Mouse (Mus musculus) forebrain, embryonic 13.5 days (tissue): Measurements from ENCODE around the gene Rps11. TPM values are rescaled to one million over a fixed set of nuclear protein-coding genes. Genes with fewer than 3 reads are reported as not detected.

Source experiments
- ATAC-seq: fragments of 200-750 bp; cut with Nextera tagmentation; 2 replicates; pipeline ENCODE4 v1.8.0; 2017
- H3K27ac ChIP-seq: fragments of 300-500 bp; sonication (generic); 2 replicates; pipeline ENCODE4 v1.5.1; 2015; ENCODE audit warnings: inconsistent platforms, mild to moderate bottlenecking, moderate library complexity
- H3K27me3 ChIP-seq: fragments of 300-500 bp; sonication (generic); 2 replicates; pipeline ENCODE4 v1.6.1; 2015; ENCODE audit warnings: mild to moderate bottlenecking, inconsistent platforms
- H3K36me3 ChIP-seq: fragments of 300-500 bp; sonication (generic); 2 replicates; pipeline ENCODE4 v1.6.1; 2015; ENCODE audit warnings: mild to moderate bottlenecking, inconsistent platforms; ENCODE audit not compliant: poor library complexity, severe bottlenecking
- H3K4me1 ChIP-seq: fragments of 300-500 bp; sonication (generic); 2 replicates; pipeline ENCODE4 v1.6.1; 2015; ENCODE audit warnings: inconsistent platforms
- H3K4me2 ChIP-seq: fragments of 300-500 bp; sonication (generic); 2 replicates; pipeline ENCODE4 v1.6.1; 2015; ENCODE audit warnings: inconsistent platforms, mild to moderate bottlenecking, moderate library complexity
- H3K4me3 ChIP-seq: fragments of 300-500 bp; sonication (generic); 2 replicates; pipeline ENCODE4 v1.5.1; 2015; ENCODE audit warnings: mild to moderate bottlenecking, inconsistent platforms
- H3K9ac ChIP-seq: fragments of 300-500 bp; sonication (generic); 2 replicates; pipeline ENCODE4 v1.6.1; 2015; ENCODE audit warnings: mild to moderate bottlenecking, inconsistent platforms
- H3K9me3 ChIP-seq: fragments of 300-500 bp; sonication (generic); replicated peaks from 2 replicates; pipeline ENCODE4 v1.6.1; 2016; ENCODE audit warnings: inconsistent platforms
- WGBS: fragments of 180-500 bp; shearing (Covaris S2); methylation state at CpG from one replicate; pipeline ENCODE4 v1.1.7; 2015; 5-methylcytosine and 5-hydroxymethylcytosine counted together
- polyA plus RNA-seq: library from polyadenylated mRNA; unstranded; fragments of >200 nt; fragmentation: Nextera tagmentation; extraction: Ambion mirVana; gene quantifications from 2 replicates; pipeline ENCODE4 v1.2.1, GENCODE M21; 2015

Gene Rps11
- polyA plus RNA-seq, 1 experiment from 2014 or later, result 1,406 TPM

- WGBS, result 85% methylated on average over 1 of the region's 1 CpGs
- H3K27me3 ChIP-seq, result peaks cover 23% of the 10 kb centered on the region
- H3K27ac ChIP-seq, result no peak overlapping the region
- H3K4me2 ChIP-seq, result no peak overlapping the region
- H3K9ac ChIP-seq, result no peak overlapping the region
- no peaks in the 10 kb centered on the region for H3K9me3 ChIP-seq
- no peak for ATAC-seq
- H3K4me1 ChIP-seq, result peaks cover 6% of the 10 kb centered on the region; the same call in 1 of the 2 replicates
- peaks cover 17% of the 10 kb centered on the region; the same call in 1 of the 2 replicates for H3K36me3 ChIP-seq
- H3K4me3 ChIP-seq, result no peak overlapping the region
These were observed 14.2 kb upstream of the Rps11 start for GRCm38 (mm10) chr7:45138403-45138802.

GRCm38 (mm10) chr7:45137171-45138006 lies 13.2 kb upstream of the Rps11 start:
- H3K9ac ChIP-seq, result no peak overlapping the region
- peaks cover 23% of the 10 kb centered on the region for H3K27me3 ChIP-seq
- H3K36me3 ChIP-seq, result peaks cover 10% of the 10 kb centered on the region; the same call in 1 of the 2 replicates
- 82% methylated on average over 12 of the region's 12 CpGs for WGBS
- no peak for ATAC-seq
- peaks cover 6% of the 10 kb centered on the region; the same call in 1 of the 2 replicates for H3K4me1 ChIP-seq
- no peak overlapping the region for H3K4me3 ChIP-seq
- H3K4me2 ChIP-seq, result no peak overlapping the region
- no peaks in the 10 kb centered on the region for H3K9me3 ChIP-seq
- no peak overlapping the region for H3K27ac ChIP-seq

GRCm38 (mm10) chr7:45135993-45136567 lies 11.8 kb upstream of the Rps11 start, which contains the start of the genes Gm45713 and Flt3l:
Gm45713 (minus strand) TSS chr7:45136231.
Flt3l (minus strand) TSS chr7:45136432.
- peaks cover 23% of the 10 kb centered on the region for H3K27me3 ChIP-seq
- peak within 1 kb of the TSS; percentile 44 for H3K4me3 ChIP-seq
- H3K4me2 ChIP-seq, result peak within 1 kb of the TSS; percentile 67
- no peaks in the 10 kb centered on the region for H3K36me3 ChIP-seq
- peaks cover 6% of the 10 kb centered on the region; the same call in 1 of the 2 replicates for H3K4me1 ChIP-seq
- 2% methylated on average over 27 of the region's 29 CpGs for WGBS
- no peak within 1 kb of the TSS for H3K27ac ChIP-seq
- ATAC-seq, result peak; percentile 87
- H3K9me3 ChIP-seq, result no peaks in the 10 kb centered on the region
- H3K9ac ChIP-seq, result peak within 1 kb of the TSS; percentile 59

- H3K27ac ChIP-seq, result no peak overlapping the region
- no peak overlapping the region; the same call in 1 of the 2 replicates for H3K4me3 ChIP-seq
- H3K4me1 ChIP-seq, result peaks cover 6% of the 10 kb centered on the region; the same call in 1 of the 2 replicates
- no peaks in the 10 kb centered on the region for H3K9me3 ChIP-seq
- H3K9ac ChIP-seq, result peak overlapping the region; percentile 59; the same call in 1 of the 2 replicates
- H3K36me3 ChIP-seq, result no peaks in the 10 kb centered on the region
- H3K27me3 ChIP-seq, result peaks cover 23% of the 10 kb centered on the region
- peak overlapping the region; percentile 67; the same call in 1 of the 2 replicates for H3K4me2 ChIP-seq
- 0 out of 2 replicates have a peak, but pooled peaks have one; percentile 6 for ATAC-seq
- WGBS, result 69% methylated on average over 3 of the region's 3 CpGs
These were observed 11.1 kb upstream of the Rps11 start for GRCm38 (mm10) chr7:45135370-45135769.

DNA sequence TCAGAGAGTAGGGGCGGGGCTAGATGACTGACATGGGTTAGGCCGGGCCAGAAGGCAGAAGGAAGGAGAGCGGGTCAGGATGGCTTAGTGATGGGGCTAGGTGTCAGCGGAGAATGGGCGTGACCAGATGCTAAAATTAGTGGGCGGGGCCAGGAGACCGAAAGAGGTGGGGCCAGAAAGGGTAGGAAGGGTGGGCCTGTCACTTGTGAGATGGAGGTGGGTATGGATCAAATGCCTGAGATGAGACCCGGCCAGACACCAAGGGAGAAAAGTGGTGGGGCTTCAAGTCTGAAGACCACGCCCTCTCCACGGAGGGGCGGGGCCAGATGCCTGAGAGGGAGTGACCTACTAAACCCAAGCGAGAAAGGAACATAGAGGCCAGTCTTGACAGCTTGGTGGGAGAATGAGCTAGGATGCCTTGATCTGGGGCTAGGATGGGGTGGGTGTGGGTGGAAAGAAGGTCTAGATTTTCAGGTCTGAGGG lies 10.3 kb upstream of the Rps11 start:
- Histone ChIP-seq H3K4me3 (no peak overlapping the region), H3K36me3 (no peaks in the 10 kb centered on the region), H3K4me1 (peaks cover 10% of the 10 kb centered on the region), H3K9me3 (no peaks in the 10 kb centered on the region), H3K27me3 (peaks cover 23% of the 10 kb centered on the region), H3K9ac (no peak overlapping the region), H3K4me2 (no peak overlapping the region), H3K27ac (no peak overlapping the region)
- ATAC-seq, result no peak
- 10% methylated on average over 12 of the region's 12 CpGs for WGBS

DNA sequence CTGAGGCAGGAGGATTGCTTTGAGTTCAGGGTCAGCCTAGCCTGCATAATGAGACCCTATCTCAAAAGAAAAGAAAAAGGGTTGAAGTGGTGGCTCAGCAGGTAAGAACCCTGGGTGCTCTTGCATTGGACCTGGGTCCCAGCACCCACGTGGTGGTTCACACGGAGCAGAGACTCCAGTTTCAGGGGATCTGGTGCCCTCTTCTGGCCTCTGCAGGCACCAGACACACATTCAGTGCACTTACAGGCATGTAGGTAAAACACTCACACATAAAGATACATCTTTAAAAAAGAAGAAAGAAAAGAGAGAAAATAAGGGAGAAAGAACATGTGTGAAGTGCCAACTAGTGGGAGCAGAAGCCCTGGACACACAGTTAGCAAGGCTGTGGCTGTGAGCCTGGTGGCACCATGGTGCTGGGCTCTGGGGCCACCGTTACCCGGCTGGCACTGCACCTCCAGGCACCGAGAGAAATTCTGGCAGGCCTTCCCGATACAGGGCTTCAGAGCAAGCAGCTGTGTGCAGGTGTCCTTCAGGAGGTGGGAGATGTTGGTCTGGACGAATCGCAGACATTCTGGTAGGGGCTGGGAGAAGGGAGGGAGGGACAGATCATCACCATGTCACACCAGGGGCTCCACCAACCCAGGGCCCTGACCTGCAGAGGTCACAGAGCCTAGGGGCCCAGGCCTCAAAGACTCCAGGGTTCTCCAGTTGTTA lies 9.4 kb upstream of the Rps11 start:
- Histone ChIP-seq H3K4me2 (no peak overlapping the region), H3K4me3 (no peak overlapping the region), H3K36me3 (no peaks in the 10 kb centered on the region), H3K27me3 (peaks cover 23% of the 10 kb centered on the region), H3K9me3 (no peaks in the 10 kb centered on the region), H3K27ac (no peak overlapping the region), H3K4me1 (peaks cover 14% of the 10 kb centered on the region), H3K9ac (no peak overlapping the region)
- no peak for ATAC-seq
- WGBS, result 77% methylated on average over 8 of the region's 8 CpGs

DNA sequence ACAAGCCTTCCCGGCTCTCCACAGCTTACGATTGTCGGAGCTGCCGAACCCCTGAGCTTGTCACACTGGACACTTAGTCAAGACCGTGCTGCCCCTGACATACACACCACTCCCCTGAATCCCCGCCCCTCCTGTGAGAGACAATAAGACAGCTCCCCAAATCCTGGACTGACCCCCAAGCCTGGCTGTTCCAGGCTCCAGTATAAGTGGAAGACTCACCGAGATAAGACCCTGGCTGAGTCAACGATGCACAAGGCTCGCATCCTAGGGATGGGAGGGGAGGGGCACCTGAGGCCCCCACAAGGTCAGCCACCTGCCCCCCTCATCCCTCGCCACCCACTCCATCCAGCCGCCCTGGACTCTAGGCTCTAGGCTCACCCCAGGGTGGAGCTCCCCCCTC lies 7.6 kb upstream of the Rps11 start:
- peaks cover 24% of the 10 kb centered on the region for H3K4me1 ChIP-seq
- 82% methylated on average over 11 of the region's 11 CpGs for WGBS
- peaks cover 6% of the 10 kb centered on the region for H3K36me3 ChIP-seq
- no peak overlapping the region for H3K4me2 ChIP-seq
- H3K9me3 ChIP-seq, result no peaks in the 10 kb centered on the region
- no peak overlapping the region for H3K27ac ChIP-seq
- peaks cover 18% of the 10 kb centered on the region for H3K27me3 ChIP-seq
- no peak overlapping the region for H3K4me3 ChIP-seq
- H3K9ac ChIP-seq, result 0 out of 2 replicates have a peak overlapping the region, but pooled peaks have one; percentile 8
- ATAC-seq, result no peak

DNA sequence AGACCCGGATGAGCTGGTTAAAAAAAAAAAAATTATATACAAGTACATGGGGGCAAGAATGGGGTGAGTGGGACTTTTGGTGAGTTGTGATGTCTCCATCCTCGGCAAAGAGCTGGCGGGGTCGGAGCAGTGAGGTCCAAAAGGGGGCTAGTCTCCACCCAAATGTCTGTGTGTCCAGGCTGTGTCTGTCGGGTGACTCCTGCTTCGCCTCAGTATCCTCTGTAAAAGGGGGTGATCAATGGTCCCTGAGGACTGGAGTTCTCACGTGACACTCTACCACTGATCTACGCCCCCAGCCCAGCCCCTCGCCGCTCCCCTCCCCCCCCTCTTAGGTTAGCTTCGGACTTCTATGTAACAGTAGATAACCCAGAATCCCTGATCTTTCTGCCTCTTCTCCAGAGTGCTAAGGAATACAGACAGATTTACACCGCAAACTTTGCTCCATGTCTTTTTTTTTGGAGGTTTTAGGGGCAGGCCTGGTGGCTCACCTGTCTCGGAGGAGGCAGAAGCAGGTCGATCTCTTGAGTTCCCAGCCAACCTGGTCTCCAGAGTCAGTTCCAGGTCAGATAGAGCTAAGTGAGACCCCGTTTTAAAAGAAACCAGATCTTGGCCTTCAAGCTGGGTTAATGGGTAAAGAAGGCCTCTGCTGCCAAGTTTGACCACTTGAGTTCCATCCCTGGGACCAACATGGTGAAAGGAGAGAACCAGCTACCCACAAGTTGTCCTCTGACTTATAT lies 5.7 kb upstream of the Rps11 start:
- Histone ChIP-seq H3K4me1 (peaks cover 33% of the 10 kb centered on the region), H3K9me3 (no peaks in the 10 kb centered on the region), H3K27ac (peak overlapping the region; percentile 93), H3K27me3 (peaks cover 7% of the 10 kb centered on the region), H3K36me3 (peaks cover 25% of the 10 kb centered on the region), H3K4me2 (peak overlapping the region; percentile 64), H3K9ac (peak overlapping the region; percentile 77), H3K4me3 (peak overlapping the region; percentile 82)
- no peak for ATAC-seq
- 64% methylated on average over 15 of the region's 15 CpGs for WGBS

GRCm38 (mm10) chr7:45129318-45129717 lies 5.1 kb upstream of the Rps11 start:
- Histone ChIP-seq H3K27me3 (peaks cover under 1% of the 10 kb centered on the region; the same call in 1 of the 2 replicates), H3K4me1 (peaks cover 37% of the 10 kb centered on the region), H3K4me3 (peak overlapping the region; percentile 82), H3K27ac (peak overlapping the region; percentile 93), H3K9me3 (no peaks in the 10 kb centered on the region), H3K36me3 (peaks cover 26% of the 10 kb centered on the region), H3K4me2 (peak overlapping the region; percentile 64), H3K9ac (peak overlapping the region; percentile 77)
- WGBS, result 1% methylated on average over 17 of the region's 17 CpGs
- ATAC-seq, result no peak

DNA sequence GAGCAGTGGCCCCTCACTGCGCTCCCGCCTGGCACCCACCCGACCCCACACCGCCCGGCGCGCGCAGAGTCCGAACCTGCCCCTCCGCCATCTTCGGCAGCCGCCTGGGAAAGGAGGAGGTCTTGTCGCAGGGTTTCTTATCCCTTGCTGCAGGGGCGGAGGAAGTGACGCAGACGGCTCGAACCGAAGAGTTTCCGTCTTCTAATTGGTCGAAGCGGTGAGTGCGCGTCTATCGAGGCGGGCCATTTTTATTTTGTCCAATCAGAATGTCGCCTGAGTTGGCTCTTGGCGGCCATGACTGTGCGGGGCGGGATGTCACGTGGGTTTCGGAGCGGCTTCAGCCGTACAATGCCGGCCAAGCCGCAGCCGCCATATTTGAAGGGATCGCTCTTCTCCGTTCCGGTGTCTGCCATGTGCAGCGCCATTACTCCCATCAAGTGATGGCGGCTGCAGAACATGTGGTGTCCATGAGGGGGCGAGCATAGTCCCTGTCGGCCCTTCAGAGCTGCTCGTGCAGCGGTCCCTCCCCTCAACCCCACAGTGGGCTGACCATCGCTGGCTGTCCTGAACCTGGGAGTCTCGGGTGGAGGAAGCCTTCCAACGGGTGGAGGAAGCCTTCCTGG lies 4.5 kb upstream of the Rps11 start, which contains the start of gene Rpl13a:
Rpl13a (minus strand) TSS at position 138 of the 623 bp plus-strand sequence.
- H3K4me1 ChIP-seq, result peaks cover 37% of the 10 kb centered on the region
- peak; percentile 94 for ATAC-seq
- peak within 1 kb of the TSS; percentile 90 for H3K4me2 ChIP-seq
- H3K9ac ChIP-seq, result peak within 1 kb of the TSS; percentile 98
- no peaks in the 10 kb centered on the region for H3K9me3 ChIP-seq
- peaks cover 26% of the 10 kb centered on the region for H3K36me3 ChIP-seq
- peak within 1 kb of the TSS; percentile 82 for H3K4me3 ChIP-seq
- WGBS, result under 1% methylated on average over 48 of the region's 48 CpGs
- H3K27ac ChIP-seq, result peak within 1 kb of the TSS; percentile 93
- H3K27me3 ChIP-seq, result no peaks in the 10 kb centered on the region
